Mouse (Mus musculus): ENCODE data around the gene Lin9. TPM values are rescaled to one million over a fixed set of nuclear protein-coding genes. Genes with fewer than 3 reads are reported as not detected.

Lin9 gene
- total and polyA plus RNA-seq, 3 experiments, result 10.2 to 11.1 TPM; not detected in 1

GRCm38 (mm10) chr1:180696626-180697352 lies 55.8 kb downstream of the Lin9 start, which contains the start of gene Mixl1:
Gene Mixl1, minus strand, starts transcription at chr1:180697034.
- Histone ChIP-seq H3K36me3 (ENCODE audit: control insufficient read depth in 1 of 2, insufficient read depth in 2 of 2, low read length in 2 of 2) (no peaks in the 10 kb centered on the region), H3K4me1 (ENCODE audit: control insufficient read depth in 1 of 2, insufficient read depth in 2 of 2, low read length in 2 of 2) (no peaks in the 10 kb centered on the region), H3K79me2 (ENCODE audit: control insufficient read depth, insufficient read depth, low read length, poor library complexity) (no peaks in the 10 kb centered on the region), H3K9ac (ENCODE audit: control insufficient read depth, low read depth, low read length, poor library complexity, severe bottlenecking) (no peak within 1 kb of the TSS), H3K9me3 (replicated peaks; ENCODE audit: insufficient read depth, low read length) (no peaks in the 10 kb centered on the region), H3K4me3 (ENCODE audit: control insufficient read depth in 1 of 2, insufficient read depth in 1 of 2, low read depth in 2 of 2, low read length in 2 of 2) (no peak within 1 kb of the TSS), H3K27ac (ENCODE audit: control insufficient read depth, low read depth, low read length) (no peak within 1 kb of the TSS), H3K27me3 (ENCODE audit: control insufficient read depth in 1 of 2, insufficient read depth in 2 of 2, low read length in 2 of 2) (no peaks in the 10 kb centered on the region)
- DNase-seq (ENCODE audit: low read depth, low spot score), result no peak
- TF ChIP-seq RCOR1 (IDR thresholded peaks at IDR 0.05; ENCODE audit: low read depth, low read length) (no peak), POLR2A (IDR thresholded peaks at IDR 0.05; ENCODE audit: control insufficient read depth in 1 of 2, insufficient read depth in 1 of 2, low read depth in 1 of 2, low read length in 2 of 2, poor library complexity in 1 of 2) (no peak), MAX (IDR thresholded peaks at IDR 0.05; ENCODE audit: low read length) (no peak), ZMIZ1 (IDR thresholded peaks at IDR 0.05; ENCODE audit: low read depth, low read length) (no peak), ELF1 (IDR thresholded peaks at IDR 0.05; ENCODE audit: low read depth, low read length) (no peak), UBTF (IDR thresholded peaks at IDR 0.05; ENCODE audit: borderline replicate concordance, insufficient read depth, low read depth, low read length) (no peak), ZC3H11A (IDR thresholded peaks at IDR 0.05; ENCODE audit: low read depth, low read length) (no peak), ZKSCAN1 (IDR thresholded peaks at IDR 0.05; ENCODE audit: low read depth, low read length) (no peak), CTCF (IDR thresholded peaks at IDR 0.05 in 2 of 3, conservative IDR thresholded peaks at IDR 0.05 in 1 of 3; ENCODE audit: control insufficient read depth in 1 of 3, insufficient read depth in 1 of 3, low read depth in 2 of 3, low read length in 3 of 3, poor library complexity in 1 of 3, severe bottlenecking in 1 of 3) (no peak), GABPA (IDR thresholded peaks at IDR 0.05; ENCODE audit: low read depth, low read length) (no peak), MYB (IDR thresholded peaks at IDR 0.05; ENCODE audit: low read depth, low read length) (no peak), MAZ (IDR thresholded peaks at IDR 0.05; ENCODE audit: low read depth, low read length) (no peak), E2F4 (IDR thresholded peaks at IDR 0.05; ENCODE audit: borderline replicate concordance, low read depth, low read length) (no peak), CHD2 (IDR thresholded peaks at IDR 0.05; ENCODE audit: low read length) (no peak), SIN3A (IDR thresholded peaks at IDR 0.05; ENCODE audit: low read length) (no peak), RAD21 (IDR thresholded peaks at IDR 0.05; ENCODE audit: low read depth, low read length) (no peak), BHLHE40 (IDR thresholded peaks at IDR 0.05; ENCODE audit: borderline replicate concordance, low read depth, low read length) (no peak), MXI1 (IDR thresholded peaks at IDR 0.05; ENCODE audit: low read depth, low read length) (no peak), JUND (IDR thresholded peaks at IDR 0.05; ENCODE audit: low read depth, low read length) (no peak), NRF1 (IDR thresholded peaks at IDR 0.05; ENCODE audit: insufficient read depth, low read depth, low read length, poor library complexity, severe bottlenecking) (no peak)

- H3K9ac ChIP-seq (ENCODE audit: control insufficient read depth, low read depth, low read length, poor library complexity, severe bottlenecking), result no peak overlapping the region
- H3K27me3 ChIP-seq (ENCODE audit: control insufficient read depth in 1 of 2, insufficient read depth in 2 of 2, low read length in 2 of 2), result no peaks in the 10 kb centered on the region
Measured at GRCm38 (mm10) chr1:180698063-180698462, 57.1 kb downstream of the Lin9 start.

More at GRCm38 (mm10) chr1:180698063-180698462, 57.1 kb downstream of the Lin9 start:
- no peak for TF ChIP-seq RCOR1 (IDR thresholded peaks at IDR 0.05; ENCODE audit: low read depth, low read length)
- TF ChIP-seq EP300 (IDR thresholded peaks at IDR 0.05; ENCODE audit: low read depth in 1 of 2, low read length in 2 of 2), result no peak
- no peak for TF ChIP-seq ZC3H11A (IDR thresholded peaks at IDR 0.05; ENCODE audit: low read depth, low read length)
- TF ChIP-seq HCFC1 (IDR thresholded peaks at IDR 0.05; ENCODE audit: low read depth, low read length), result no peak
- TF ChIP-seq CHD2 (IDR thresholded peaks at IDR 0.05; ENCODE audit: low read length), result no peak
- TF ChIP-seq ELF1 (IDR thresholded peaks at IDR 0.05; ENCODE audit: low read depth, low read length), result no peak
- TF ChIP-seq GATA1 (IDR thresholded peaks at IDR 0.05; ENCODE audit: low read depth, low read length), result no peak
- TF ChIP-seq MEF2A (IDR thresholded peaks at IDR 0.05; ENCODE audit: extremely low read depth, insufficient replicate concordance, low read depth, low read length, poor library complexity, severe bottlenecking), result no peak
- TF ChIP-seq ZKSCAN1 (IDR thresholded peaks at IDR 0.05; ENCODE audit: low read depth, low read length), result no peak
- TF ChIP-seq MYC (IDR thresholded peaks at IDR 0.05; ENCODE audit: low read depth, low read length), result no peak
- TF ChIP-seq KAT2A (conservative IDR thresholded peaks at IDR 0.05; ENCODE audit: low read depth, low read length), result no peak
- TF ChIP-seq POLR2AphosphoS5 (IDR thresholded peaks at IDR 0.05; ENCODE audit: borderline replicate concordance, low read depth, low read length), result no peak
- H3K4me3 ChIP-seq (ENCODE audit: control insufficient read depth in 1 of 2, insufficient read depth in 1 of 2, low read depth in 2 of 2, low read length in 2 of 2), result no peak overlapping the region
- peak; percentile 19 for DNase-seq (ENCODE audit: low read depth, low spot score)
- H3K27ac ChIP-seq (ENCODE audit: control insufficient read depth, low read depth, low read length), result no peak overlapping the region
- no peaks in the 10 kb centered on the region for H3K79me2 ChIP-seq (ENCODE audit: control insufficient read depth, insufficient read depth, low read length, poor library complexity)
- H3K9me3 ChIP-seq (replicated peaks; ENCODE audit: insufficient read depth, low read length), result no peaks in the 10 kb centered on the region
- no peaks in the 10 kb centered on the region for H3K4me1 ChIP-seq (ENCODE audit: control insufficient read depth in 1 of 2, insufficient read depth in 2 of 2, low read length in 2 of 2)
- H3K36me3 ChIP-seq (ENCODE audit: control insufficient read depth in 1 of 2, insufficient read depth in 2 of 2, low read length in 2 of 2), result no peaks in the 10 kb centered on the region
